Mouse (Mus musculus) monocyte, adult 2 months (primary cell): ENCODE measurements around the gene Trmu.
"Not testable (repeated sequence)": the region's sequence is repeated elsewhere in the genome, so short reads cannot be mapped to it uniquely, and the experiment has no call there.

Experiments used
- DNase-seq, 2 experiments: peaks; one replicate each; pipeline ENCODE4 v3.0.0; 2022; ENCODE audit warnings: low spot score in 2 of 2, low read depth in 1 of 2

Trmu gene

DNA sequence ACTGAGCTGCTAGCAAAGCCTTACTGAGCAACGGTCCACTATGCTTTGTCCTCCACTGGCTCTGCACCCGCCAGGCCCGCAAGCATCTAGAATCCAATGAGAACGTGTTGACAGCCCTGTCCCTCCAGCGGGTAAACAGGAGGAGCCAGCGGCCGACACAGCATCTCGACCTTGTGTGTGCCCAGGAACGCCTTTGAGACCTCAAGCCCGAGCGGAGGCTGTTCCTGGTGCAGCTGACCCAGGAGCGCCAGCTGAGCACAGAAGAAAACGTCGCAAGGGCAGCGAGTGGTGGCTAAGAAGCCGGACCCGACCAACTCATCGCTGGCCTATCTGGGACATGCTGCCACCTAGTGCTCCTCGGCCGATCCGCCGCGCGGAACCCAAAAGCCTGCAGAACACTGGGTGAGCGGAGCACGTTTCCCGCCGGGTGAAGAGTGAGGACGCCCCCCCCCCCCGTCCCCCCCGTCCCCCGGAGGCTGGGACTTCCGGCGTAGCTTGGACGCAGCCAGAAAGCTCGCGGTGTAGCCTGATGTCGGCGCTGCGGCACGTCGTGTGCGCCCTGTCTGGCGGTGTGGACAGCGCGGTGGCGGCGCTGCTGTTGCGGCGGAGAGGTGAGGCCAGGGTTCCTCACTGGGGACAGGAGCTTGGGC is at the start of gene Trmu:
Gene Trmu, plus strand, starts transcription at position 465 of the 650 bp plus-strand sequence.
- DNase-seq: peak; percentile 63 to 75

DNA sequence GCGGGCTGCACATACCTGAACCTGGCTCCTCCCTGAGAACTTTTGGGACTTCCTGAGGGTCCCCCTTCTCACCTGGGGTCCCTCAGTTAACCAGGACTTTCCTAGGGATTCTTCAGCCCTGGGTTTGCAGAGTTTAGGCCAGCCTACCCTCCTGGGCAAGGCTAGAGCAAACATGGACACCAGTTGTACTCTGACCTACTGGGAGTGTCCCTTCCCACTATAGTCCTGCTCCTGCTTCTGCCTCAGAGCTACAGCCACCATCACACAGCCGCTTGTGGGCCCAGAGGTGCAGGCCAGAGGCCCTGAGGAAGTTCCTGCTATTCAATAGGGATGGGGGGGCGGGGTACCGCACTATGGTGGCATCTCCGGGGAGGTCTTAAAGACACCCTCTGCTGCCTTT is 49.6 kb upstream of the Trmu start:
- DNase-seq: no peak

DNA sequence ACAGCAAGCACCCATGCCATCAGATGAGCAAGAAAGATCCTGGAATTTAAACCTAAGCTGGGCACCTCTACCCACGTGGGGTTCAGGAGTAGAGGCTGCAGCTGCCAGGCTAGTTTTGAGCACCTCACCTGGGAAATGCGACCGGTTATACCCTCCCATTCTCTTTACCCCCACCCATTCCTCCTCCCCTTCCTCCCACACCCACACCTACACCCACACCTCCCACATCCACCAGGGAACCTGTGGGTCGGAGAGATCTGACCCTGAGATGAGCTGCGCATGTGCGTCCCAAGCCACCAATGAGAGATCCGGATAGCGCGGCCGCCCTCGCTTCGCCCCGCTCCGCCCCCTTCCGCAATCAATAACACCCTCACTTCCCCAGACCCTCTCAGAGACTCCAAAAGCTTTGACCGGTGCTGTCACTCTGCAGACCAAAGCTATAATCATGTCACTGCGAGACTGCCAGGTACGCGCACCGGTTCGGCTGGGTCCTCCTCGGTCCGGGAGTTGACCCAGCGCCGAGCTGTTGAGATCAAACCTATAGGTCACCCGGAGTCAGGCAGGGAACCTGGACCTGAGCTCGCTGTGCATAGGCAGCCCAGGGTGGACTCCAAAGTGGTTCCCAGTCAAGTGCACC is 47.0 kb upstream of the Trmu start, which contains the start of gene Ttc38:
Gene Ttc38, plus strand, starts transcription at position 353 of the 637 bp plus-strand sequence.
- peak; percentile 22 to 57 for DNase-seq

DNA sequence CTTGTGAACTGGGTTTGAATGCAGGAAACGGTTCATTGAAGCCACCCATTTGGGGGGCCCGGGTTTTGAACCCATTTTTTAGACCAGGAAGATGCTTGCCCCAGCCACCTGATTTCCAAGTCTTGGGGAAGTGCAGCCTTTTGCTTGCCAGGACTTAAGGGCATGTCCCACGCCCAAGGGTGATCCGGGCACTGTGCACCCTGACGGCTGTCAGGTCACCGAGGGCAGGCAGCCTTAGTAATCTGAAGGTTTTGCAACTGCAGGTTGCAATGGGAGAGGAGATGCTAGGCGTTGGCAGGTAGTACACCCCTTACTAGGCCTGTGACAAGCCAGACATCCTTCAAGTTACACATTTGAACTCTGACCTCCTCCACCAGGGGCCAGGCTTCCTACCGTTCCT is 46.5 kb upstream of the Trmu start:
- no peak for DNase-seq

DNA sequence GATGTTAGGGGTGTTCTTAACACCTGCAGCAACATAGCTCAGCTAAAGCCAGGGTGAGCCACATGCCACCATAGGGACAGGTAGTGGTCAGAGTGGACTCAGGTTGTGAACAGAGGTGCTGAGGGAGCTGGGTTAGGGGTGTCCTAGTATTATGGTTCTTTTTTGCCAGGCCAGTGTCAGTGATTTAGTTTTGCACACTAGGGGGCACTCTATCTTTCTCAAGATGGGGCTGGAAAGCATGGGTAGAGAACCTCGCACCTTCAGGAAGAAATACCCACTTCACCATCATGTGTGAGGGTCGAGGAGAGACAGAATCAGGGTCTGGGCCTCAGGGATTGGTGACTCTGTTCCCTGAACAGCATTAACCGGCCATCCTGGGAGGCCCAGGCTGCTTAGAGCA is 43.8 kb upstream of the Trmu start:
- DNase-seq: no peak

DNA sequence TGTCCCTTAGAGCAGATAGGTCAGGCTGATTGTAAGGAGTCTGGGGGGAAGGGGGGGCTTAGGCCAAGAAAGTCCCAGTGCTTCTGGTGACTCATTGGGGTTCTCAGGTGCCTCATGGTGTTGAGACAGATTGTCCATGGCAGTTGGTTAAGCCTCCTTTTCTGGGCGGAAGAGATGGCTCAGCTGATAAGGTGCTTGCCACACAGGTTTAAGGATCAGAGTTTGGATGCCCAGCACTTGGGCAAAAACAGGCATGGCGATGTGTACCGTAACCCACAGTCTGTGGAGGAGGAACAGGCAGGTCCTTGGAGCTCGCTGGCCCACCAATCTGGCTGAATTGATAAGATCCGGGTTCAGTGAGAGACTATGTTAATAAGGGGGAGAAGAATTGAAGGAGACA is 42.2 kb upstream of the Trmu start:
- DNase-seq: no peak

DNA sequence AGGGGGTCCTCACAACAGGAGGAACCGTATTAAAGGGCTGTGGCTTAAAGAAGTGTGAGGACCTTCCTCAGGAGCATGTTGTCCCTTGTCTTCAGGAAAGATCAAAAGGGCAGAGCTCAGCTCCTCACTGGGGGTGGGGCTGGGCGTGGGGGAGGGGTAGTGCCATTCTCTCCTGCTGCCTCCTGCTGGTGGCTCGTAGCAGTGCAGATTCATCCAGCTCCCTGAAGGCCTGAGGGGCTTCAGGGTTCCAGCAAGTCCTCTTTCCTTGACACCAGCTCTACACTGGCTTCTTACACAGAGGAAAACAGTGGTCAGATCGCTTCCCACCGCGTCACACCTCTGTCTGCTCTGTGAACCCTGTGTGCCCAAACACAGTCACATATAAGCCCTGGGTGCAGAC is 38.1 kb upstream of the Trmu start:
- no peak for DNase-seq

DNA sequence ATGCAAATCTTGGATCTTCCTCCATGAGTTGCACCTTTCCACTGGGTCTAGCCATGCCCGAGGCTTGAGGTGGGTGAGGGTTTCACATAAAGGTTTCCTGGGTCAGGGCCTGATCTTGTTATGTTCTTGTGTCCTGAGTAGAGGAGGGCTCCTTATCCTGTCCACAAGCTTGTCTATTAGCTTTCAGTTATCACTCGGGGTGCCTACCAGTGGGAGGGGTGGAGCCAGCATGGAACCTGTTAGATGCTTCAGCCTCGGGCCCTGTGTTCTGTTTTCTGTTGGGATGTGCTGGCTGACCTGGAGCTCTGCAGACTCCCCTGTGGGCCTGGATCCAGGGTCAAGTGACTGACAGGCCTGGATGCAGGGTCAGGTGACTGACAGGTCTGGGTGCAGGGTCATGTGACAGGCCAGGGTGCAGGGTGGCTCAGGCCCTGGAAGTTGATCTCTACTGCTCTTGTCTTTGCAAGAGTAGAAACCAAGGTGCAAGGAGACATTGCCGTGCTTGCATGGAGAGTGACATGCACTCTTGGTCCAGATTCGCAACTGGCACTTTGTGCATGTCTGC is 37.2 kb upstream of the Trmu start:
- no peak for DNase-seq

DNA sequence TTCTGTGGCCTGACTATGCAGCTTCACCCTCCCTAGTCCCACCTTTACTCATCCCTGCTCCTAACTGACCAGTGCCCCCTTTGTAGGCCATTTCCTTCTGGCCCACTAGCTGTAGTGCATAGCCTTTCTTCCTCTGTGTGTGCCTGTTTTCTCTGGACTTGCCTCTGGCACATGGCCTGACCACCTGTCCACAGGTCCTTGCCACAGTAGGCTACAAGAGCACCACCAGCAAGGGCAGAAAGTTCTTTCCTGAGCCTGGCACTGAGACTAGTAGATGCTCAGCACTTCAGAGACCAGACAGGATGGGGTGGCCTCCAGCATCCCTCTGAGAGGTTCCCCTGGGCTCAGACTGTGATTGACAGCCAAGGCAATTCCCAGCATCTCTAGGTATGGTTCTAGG is 34.0 kb upstream of the Trmu start:
- DNase-seq: no peak

DNA sequence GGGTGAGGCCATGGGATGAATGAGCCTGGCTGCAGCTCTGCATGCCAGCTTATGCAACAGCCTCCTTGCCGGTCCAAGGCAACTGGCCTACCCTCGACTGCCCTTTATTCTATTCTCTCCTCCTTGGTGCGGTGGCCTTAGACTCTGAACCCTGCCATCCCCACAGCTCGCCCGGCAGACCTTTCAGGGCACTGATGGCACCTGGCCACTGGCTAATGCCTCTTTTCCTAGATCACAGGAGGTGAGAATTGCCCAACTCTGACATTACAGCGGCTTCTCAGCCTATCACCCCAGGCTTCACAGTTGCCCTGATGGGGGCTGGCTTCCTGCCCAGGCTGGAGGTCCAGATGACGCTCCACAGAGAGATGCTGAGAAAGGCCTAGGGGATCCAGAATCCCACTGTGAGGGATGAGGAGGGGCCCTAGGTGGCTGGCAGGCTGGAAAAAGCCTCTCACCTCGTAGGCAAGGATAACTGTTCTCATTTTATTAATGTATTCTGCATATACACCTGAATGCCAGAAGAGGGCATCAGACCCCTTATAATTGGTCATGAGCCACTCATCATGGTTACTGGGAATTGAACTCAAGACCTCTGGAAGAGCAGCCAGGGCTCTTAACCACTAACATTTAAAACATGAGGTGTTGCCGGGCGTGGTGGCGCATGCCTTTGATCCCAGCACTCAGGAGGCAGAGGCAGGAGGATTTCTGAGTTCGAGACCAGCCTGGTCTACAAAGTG is 27.3 kb upstream of the Trmu start:
- no peak for DNase-seq

DNA sequence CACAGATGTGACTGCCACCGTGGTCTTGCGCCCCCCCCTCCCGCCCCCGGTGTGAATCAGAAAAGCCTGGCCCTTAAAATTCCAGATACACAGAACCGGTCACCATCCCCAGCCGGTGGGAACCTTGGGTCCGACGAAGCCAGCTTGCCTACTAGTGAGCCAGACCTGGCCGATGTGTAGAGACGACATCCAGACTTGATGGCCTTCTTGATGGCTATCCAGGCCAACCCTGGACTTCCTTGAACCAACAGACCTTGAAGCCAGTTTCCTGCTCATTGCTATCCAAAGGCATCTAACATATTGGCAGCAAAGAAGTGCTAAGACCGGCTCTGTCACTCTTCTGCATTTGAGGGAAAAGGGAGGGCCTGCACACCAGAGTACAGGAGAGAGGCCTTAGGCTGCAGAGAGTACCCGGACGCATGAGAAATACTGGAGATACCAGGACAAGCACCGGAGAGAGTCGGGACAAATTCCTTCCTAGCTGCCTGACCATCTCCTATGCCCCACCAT is 20.1 kb upstream of the Trmu start:
- DNase-seq: no peak

DNA sequence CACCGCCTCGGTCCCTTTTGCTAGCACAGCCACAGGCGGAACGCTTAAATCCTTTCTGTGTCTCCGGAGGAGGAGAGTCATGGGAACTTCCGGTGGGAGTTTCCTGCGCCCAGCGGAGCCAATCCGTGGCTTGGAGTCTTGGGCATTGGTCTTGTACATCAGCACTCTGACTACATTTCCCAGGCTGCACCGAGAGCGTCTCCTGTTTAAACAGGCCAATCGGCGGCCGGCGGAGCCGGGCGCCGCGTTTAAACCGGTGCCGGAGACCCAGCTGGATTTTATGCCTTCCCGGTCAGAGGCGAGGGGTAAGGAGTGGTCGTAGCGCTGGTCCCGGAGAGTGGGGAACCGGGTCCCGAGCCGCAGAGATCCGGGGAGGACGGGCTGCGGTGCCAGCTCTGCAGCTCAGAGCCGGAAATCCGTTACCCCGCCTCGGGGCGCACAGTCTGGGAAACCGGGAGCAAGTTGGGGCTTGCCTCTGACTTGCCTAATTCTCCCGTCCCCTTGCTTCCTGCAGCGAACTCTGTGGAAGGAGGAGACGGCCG is 19.6 kb upstream of the Trmu start, which contains the start of gene Gtse1:
Gene Gtse1, plus strand, starts transcription at position 256 of the 542 bp plus-strand sequence.
- DNase-seq: peak; percentile 87 to 89

DNA sequence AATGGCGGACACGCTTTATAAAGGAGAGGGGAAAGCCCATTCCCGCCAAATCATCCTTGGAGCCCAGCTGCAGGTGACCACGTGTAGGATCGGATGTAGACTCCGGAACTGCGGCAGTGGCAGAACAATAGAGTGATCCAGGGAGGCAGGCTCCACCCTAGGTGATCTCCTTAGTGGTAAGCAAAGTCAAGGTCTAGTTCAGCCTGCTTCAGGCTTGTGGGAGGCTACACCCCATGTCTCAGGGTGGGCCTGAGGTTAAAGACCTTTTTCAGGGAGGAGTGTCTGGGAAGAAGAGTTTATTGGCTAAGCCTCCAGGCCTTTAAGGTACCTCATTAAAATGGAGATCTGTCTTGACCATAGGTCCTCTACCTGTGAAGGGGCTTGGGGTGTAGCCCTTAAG is 13.2 kb upstream of the Trmu start:
- not testable (repeated sequence) for DNase-seq

DNA sequence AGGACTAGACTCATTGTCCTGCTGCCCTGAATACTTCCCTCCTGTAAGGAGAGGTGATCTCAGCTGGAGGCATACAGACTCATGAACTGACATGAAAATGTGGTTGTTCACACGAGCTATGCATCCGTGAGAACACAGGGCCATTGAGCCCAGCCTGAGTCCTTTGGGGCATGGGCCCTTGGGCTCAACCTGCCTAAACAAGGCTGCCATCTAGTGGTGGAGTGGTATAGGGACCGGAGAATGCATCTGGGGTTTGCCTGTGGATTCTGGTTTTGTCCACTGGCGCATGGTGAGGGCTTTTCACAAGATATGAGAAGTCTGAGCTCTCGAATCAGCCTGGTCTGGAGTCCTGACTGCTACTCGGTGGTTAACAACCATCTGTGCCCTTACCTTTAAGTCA is 11.4 kb upstream of the Trmu start:
- peak in 1 of 2 experiments; percentile 19 for DNase-seq

DNA sequence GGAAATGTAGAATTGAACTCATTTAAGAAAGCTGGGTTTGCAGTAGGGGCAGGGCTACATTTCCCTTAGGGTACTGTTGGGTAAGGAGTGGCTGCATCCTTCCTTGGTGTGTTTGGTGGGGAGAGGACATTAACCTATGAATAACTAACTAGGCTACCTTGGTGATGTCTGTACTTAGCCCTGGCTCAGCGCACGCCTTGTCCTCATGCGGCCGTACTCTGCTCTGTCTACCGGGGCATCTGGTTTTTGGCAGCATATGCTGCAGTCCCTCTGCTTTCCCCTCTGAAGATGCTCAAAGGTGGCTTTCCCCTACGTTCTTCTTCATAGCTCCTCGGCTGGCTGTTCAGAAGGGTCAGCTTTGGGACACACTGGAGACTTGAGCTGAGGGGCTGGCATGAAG is 1.8 kb upstream of the Trmu start:
- no peak for DNase-seq

DNA sequence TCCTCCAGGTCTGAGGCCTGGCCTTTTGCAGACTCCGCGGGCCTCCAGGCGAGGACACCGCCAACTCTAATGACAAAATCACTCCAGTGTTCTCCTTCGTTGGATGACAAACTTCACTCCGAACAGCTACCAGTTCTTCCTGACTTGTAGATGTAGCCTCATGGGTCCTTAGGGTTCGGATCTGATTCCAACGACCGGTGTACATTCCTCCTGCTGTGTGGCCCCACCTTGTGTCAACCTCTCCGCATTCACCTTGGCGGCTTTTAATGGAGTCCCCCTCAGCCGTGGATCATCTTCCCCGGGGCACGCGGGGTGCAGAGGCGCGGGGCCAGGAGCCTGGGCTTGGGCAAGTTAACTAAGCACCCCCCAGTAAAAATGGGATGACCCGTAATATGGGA is 385 bp downstream of the Trmu start:
- DNase-seq: no peak

DNA sequence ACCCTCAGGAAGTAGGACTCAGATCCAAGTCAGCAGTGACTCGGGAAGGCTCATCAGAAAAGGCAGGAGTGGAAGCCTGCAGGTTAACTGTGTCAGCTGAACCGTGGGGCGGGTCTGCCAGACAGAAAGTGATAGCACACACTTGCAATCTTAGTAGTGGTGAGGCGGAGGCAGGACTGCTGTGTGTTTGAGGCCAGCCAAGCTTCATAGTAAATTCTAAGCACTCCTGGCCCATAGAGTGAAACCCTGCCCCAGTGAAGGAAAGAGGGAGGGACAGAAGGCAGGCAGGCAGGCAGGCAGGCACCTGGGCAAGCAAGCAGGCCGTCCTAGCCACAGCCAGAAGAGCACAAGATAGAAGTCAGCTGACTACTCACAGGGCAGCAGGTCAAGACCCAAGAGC is 6.5 kb downstream of the Trmu start:
- DNase-seq: no peak

DNA sequence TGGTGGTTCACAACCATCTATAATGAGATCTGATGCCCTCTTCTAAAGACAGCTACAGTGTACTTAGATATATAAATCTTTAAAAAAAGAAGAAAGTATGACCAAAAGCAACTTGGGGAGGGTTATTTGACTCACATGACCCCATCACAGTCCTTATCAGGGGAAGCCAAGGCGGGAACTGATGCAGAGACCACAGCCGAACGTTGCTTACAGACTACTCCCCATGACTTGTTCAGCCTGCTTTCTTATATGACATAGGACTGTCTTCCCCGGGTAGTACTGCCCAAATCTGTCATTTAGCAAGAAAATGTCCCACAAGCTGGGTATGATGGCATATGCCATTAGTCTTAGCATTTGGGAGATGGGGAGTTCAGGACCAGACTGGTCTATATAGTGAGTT is 10.1 kb downstream of the Trmu start:
- no peak for DNase-seq

DNA sequence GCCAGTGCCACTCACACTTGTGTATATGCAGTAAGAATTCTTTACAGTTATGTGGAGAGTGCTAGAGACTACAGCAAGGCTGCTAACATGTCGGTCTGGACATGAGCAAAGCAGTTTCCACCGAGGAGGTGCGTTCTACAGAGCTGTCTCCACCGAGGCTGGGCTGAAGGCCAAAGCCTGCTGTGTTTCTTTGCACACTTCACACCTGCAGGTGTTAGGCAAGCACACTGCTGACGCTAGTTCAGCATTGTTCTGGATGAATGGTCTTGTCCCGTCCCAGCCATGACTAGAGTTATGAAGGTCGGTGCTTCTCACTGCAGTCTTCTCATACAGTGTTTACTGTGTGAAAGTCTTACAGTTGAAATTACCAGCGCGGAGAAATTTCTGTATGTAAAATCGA is 12.9 kb downstream of the Trmu start:
- DNase-seq: no peak

DNA sequence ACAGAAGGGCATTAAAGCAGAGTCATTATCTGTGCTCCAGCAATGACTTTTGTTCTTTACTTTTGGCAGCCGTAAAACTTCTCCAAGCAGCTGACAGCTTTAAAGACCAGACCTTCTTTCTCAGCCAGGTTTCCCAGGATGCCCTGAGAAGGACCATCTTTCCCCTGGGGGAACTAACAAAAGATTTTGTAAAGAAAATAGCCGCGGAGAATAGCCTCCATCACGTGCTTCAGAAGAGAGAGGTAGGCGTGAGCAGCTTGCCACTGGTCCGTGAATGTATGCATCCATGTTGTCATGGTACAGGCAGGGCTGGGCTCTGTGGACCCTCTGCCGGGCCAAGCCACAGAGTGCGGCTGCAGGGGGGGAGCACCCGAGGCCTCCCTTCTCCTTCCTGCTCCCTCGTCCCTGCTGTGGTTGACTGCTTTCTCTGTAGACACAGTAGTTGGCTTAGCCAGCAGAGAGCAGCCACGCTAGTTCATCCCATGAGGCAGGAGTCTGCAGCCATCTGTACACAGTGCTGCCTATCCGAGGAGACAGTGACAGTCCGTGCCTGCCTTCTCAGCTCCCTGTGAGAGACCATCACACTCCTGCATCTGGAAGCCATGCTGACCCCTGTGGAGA is 13.5 kb downstream of the Trmu start:
- DNase-seq: no peak

DNA sequence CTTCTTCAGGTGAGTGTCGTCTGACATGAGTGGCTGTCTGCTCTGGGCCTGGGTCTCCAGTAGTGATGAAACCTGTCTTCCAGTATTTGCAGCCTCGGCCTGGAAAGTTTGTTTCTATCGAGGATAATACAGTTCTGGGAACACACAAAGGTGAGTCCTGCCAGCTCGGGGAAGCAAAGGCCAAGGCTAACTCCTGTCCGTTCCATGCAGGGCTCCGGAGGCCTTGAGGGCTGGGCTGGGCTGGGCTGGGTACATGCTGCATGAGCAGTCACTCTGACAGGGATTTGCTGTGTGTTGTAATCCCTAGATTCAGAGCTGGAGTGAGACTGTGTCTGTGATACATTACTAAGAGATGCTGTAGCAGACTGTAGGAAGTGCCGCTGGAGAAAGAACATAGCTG is 14.8 kb downstream of the Trmu start:
- DNase-seq: no peak
